Mouse (Mus musculus): ENCODE measurements around the gene Diras1.

- peak; percentile 81 for TF ChIP-seq CTCF (IDR thresholded peaks at IDR 0.05; ENCODE audit: low read depth)
- no peak for TF ChIP-seq EP300 (IDR thresholded peaks at IDR 0.05; ENCODE audit: low read depth)
Measured at GRCm38 (mm10) chr10:81073464-81073863, 48.0 kb upstream of the Diras1 start.
